ENCODE assay signal across 8 mouse cellular contexts in the genomic region with DNA sequence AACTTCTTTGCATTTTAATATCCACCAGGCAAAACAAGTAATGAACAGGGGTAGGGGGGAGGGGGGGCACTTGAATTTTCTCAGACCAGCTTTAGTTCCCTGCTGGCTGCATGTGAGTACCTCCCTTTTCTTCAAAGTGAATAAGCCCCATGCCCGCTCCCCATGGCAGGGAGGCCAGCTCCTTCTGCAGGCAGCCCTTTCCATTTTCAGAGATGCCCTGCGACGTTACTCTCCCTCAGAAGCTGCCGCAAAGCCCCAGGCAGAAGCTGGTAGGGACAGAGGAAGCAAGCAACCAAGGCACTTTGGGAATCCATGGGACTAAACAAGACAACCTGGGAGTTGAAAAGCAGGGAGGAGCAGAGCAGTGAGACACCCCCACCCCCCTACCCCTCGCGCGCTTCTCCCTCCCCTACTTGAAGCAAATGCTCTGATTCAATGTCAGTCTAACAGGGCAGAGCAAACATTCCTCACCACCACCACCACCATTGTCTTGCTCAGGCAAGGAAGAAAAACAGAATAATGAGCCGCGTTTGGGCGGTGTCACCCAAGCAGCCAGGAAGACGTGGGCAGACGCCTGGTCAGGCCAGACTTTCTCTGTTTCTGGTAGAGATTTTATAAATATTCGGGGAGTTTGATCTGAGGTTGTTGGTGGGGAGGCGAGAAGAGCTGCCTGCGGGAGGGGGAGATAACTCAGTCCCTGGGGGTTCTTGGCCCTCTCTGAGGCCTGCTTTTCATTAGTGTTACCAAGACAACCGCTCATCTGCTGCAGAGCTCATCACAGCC.
A peak's percentile ranks its signal among the peaks of the same experiment; 100 is the strongest.
DNase-seq lines count a peak whose midpoint lies in the region; ATAC-seq lines count a peak whose summit lies in the region.

No protein-coding gene starts in this region.

- no peaks in the 10 kb centered on the region for H3K36me3 ChIP-seq in midbrain, embryonic 15.5 days (replicated peaks)

- no peak overlapping the region for H3K4me3 ChIP-seq in midbrain, embryonic 15.5 days

- H3K4me2 ChIP-seq in midbrain, embryonic 15.5 days, result peak overlapping the region; percentile 36

- peak; percentile 57 for DNase-seq in gastrocnemius, postnatal 25 days
- DNase-seq in gastrocnemius, postnatal 14 days, result no peak
- peak; percentile 87 for DNase-seq in brain, adult 2 months (ENCODE audit: low read depth, low spot score)
- DNase-seq in frontal cortex, postnatal 36 days (ENCODE audit: low spot score in 2 of 2), result peak; percentile 66
- peak; percentile 47 for DNase-seq in layer of hippocampus, adult 9-10 months (ENCODE audit: low spot score)
- DNase-seq in adrenal gland, postnatal 36 days, result no peak
- no peak for DNase-seq in adrenal gland, postnatal 25 days

- H3K27me3 ChIP-seq in midbrain, embryonic 15.5 days (replicated peaks), result no peaks in the 10 kb centered on the region

- intact Hi-C loops in gastrocnemius, postnatal 14 days (cut with DNase I; ENCODE audit: low total_unique reads), result no loop called here

- H3K27ac ChIP-seq in midbrain, embryonic 15.5 days, result peak overlapping the region; percentile 91

- ATAC-seq in midbrain, embryonic 15.5 days (replicated peaks), result peak; percentile 88

- peak overlapping the region; percentile 31 for H3K9ac ChIP-seq in midbrain, embryonic 15.5 days

- H3K9me3 ChIP-seq in midbrain, embryonic 15.5 days, result no peaks in the 10 kb centered on the region

- 2% methylated on average over 16 of the region's 16 CpGs for WGBS in midbrain, embryonic 15.5 days

- H3K4me1 ChIP-seq in midbrain, embryonic 15.5 days, result peaks cover 58% of the 10 kb centered on the region

Comparison
In these comparisons a context has a peak if more than half of its experiments do, and no peak if none do; other contexts are left out.
1. DNase-seq: peak in gastrocnemius, postnatal 25 days (single experiment), brain, adult 2 months (single experiment), frontal cortex, postnatal 36 days (2 of 2) and layer of hippocampus, adult 9-10 months (single experiment); none in gastrocnemius, postnatal 14 days (single experiment), adrenal gland, postnatal 36 days (0 of 2) and adrenal gland, postnatal 25 days (single experiment).